Comparison of ENCODE assay signal across 8 mouse cellular contexts in genomic region chr9:45122209-45122761, GRCm38 (mm10). TPM values are rescaled to one million over a fixed set of nuclear protein-coding genes. Genes with fewer than 3 reads are reported as not detected.
DNase-seq lines count a peak whose midpoint lies in the region; ATAC-seq lines count a peak whose summit lies in the region.

No protein-coding gene starts in this region.

- peak; percentile 25; the same call in 1 of the 2 replicates for ATAC-seq in liver, embryonic 15.5 days (ENCODE audit: insufficient read depth)
- ATAC-seq in neural tube, embryonic 14.5 days (ENCODE audit: low read depth) = peak; percentile 38; the same call in 1 of the 2 replicates

- H3K27me3 ChIP-seq in liver, embryonic 15.5 days = peaks cover 21% of the 10 kb centered on the region
- no peaks in the 10 kb centered on the region for H3K27me3 ChIP-seq in neural tube, embryonic 14.5 days (ENCODE audit: control insufficient read depth, insufficient read depth, low read length)

- no peaks in the 10 kb centered on the region for H3K36me3 ChIP-seq in liver, embryonic 15.5 days (replicated peaks)
- peaks cover 8% of the 10 kb centered on the region for H3K36me3 ChIP-seq in neural tube, embryonic 14.5 days (ENCODE audit: control insufficient read depth, insufficient read depth, low read length)

- H3K4me2 ChIP-seq in liver, embryonic 15.5 days = peak overlapping the region; percentile 30
- peak overlapping the region; percentile 46 for H3K4me2 ChIP-seq in neural tube, embryonic 14.5 days (ENCODE audit: low read depth, low read length)

- DNase-seq in adrenal gland, postnatal 10 days = peak; percentile 33
- no peak for DNase-seq in adrenal gland, adult 8-10 months
- DNase-seq in cerebellum, adult 18-20 months = peak; percentile 47 to 70
- DNase-seq in frontal cortex, postnatal 36 days (ENCODE audit: low spot score in 2 of 2) = peak; percentile 82 to 88
- DNase-seq in kidney, postnatal 25 days = peak; percentile 53
- peak; percentile 69 to 79 for DNase-seq in thymus, postnatal 36 days

- H3K4me1 ChIP-seq in liver, embryonic 15.5 days (replicated peaks) = peaks cover 8% of the 10 kb centered on the region; the same call in 1 of the 2 replicates
- H3K4me1 ChIP-seq in neural tube, embryonic 14.5 days (ENCODE audit: control insufficient read depth, insufficient read depth, low read length) = peaks cover 17% of the 10 kb centered on the region

- 24% methylated on average over 9 of the region's 9 CpGs for WGBS in liver, embryonic 15.5 days (ENCODE audit: insufficient replicate concordance)
- WGBS in neural tube, embryonic 14.5 days = 37% methylated on average over 9 of the region's 9 CpGs

- no peak overlapping the region for H3K4me3 ChIP-seq in liver, embryonic 15.5 days (replicated peaks)
- no peak overlapping the region for H3K4me3 ChIP-seq in neural tube, embryonic 14.5 days (ENCODE audit: low read depth, low read length)

- H3K9ac ChIP-seq in liver, embryonic 15.5 days = no peak overlapping the region
- H3K9ac ChIP-seq in neural tube, embryonic 14.5 days (replicated peaks; ENCODE audit: low read depth, low read length) = peak overlapping the region; percentile 37; the same call in 1 of the 2 replicates

- H3K27ac ChIP-seq in liver, embryonic 15.5 days (replicated peaks) = no peak overlapping the region
- no peak overlapping the region for H3K27ac ChIP-seq in neural tube, embryonic 14.5 days (ENCODE audit: low read depth, low read length)

- no peaks in the 10 kb centered on the region for H3K9me3 ChIP-seq in liver, embryonic 15.5 days (replicated peaks)
- no peaks in the 10 kb centered on the region for H3K9me3 ChIP-seq in neural tube, embryonic 14.5 days (ENCODE audit: control insufficient read depth, low read length)

RNA-seq across cellular contexts. Expression of gene Scn2b, which starts 4.7 kb away (rescaled TPM):
- 1 to 10 TPM; 6.7 to 7.5 TPM for total RNA-seq in adrenal gland, postnatal 10 days (2021)
- 10 to 100 TPM in 3 of 4 experiments, 1 to 10 TPM in 1; 9.1 to 14.4 (median 13.9) TPM for total RNA-seq in adrenal gland, adult 8-10 months (2022)
- 0.17 and 0.22 TPM in 2 replicates for polyA plus RNA-seq in liver, embryonic 15.5 days (2015; fragmentation: Nextera tagmentation; extraction: Ambion mirVana)
- 9.3 and 11.2 TPM in 2 replicates for polyA plus RNA-seq in neural tube, embryonic 14.5 days (2014; fragmentation: Nextera tagmentation; extraction: Ambion mirVana)

RNA-seq across cellular contexts. Expression of gene Scn4b, which starts 15.9 kb away (rescaled TPM):
- 10 to 100 TPM in 1 of 2 experiments, 1 to 10 TPM in 1; 3.3 to 14.2 TPM for total RNA-seq in adrenal gland, postnatal 10 days (2021)
- 1 to 10 TPM; 1.2 to 1.7 (median 1.5) TPM for total RNA-seq in adrenal gland, adult 8-10 months (2022)
- polyA plus RNA-seq in liver, embryonic 15.5 days (2015; fragmentation: Nextera tagmentation; extraction: Ambion mirVana) = 0.15 and 0.31 TPM in 2 replicates
- 0.08 and 0.13 TPM in 2 replicates for polyA plus RNA-seq in neural tube, embryonic 14.5 days (2014; fragmentation: Nextera tagmentation; extraction: Ambion mirVana)

RNA-seq across cellular contexts. Expression of gene Jaml, which starts 43.3 kb away (rescaled TPM):
- 1 to 10 TPM in 1 of 2 experiments, under 1 TPM in 1; 0.70 to 1.8 TPM for total RNA-seq in adrenal gland, postnatal 10 days (2021)
- 1 to 10 TPM; 2.2 to 3.9 (median 2.9) TPM for total RNA-seq in adrenal gland, adult 8-10 months (2022)
- 0.40 and 0.56 TPM in 2 replicates for polyA plus RNA-seq in liver, embryonic 15.5 days (2015; fragmentation: Nextera tagmentation; extraction: Ambion mirVana)
- 0.22 TPM in 1 of 2 replicates, not detected in the other for polyA plus RNA-seq in neural tube, embryonic 14.5 days (2014; fragmentation: Nextera tagmentation; extraction: Ambion mirVana)

RNA-seq across cellular contexts. Expression of gene BC049352, which starts 59.5 kb away (rescaled TPM):
- total RNA-seq in adrenal gland, postnatal 10 days (2021) = not detected
- total RNA-seq in adrenal gland, adult 8-10 months (2022) = under 1 TPM in 3 of 4 experiments, not detected in 1; 0.65 to 0.68 (median 0.67) TPM
- polyA plus RNA-seq in liver, embryonic 15.5 days (2015; fragmentation: Nextera tagmentation; extraction: Ambion mirVana) = 0.07 TPM in 2 replicates
- polyA plus RNA-seq in neural tube, embryonic 14.5 days (2014; fragmentation: Nextera tagmentation; extraction: Ambion mirVana) = not detected in 2 replicates
